Mouse (Mus musculus) cerebellum, postnatal 14 days (tissue): ENCODE measurements around the gene Hist1h3g.
A peak's percentile ranks its signal among the peaks of the same experiment; 100 is the strongest.

ENCODE experiments used
- DNase-seq, 2 experiments: peaks; one replicate each; pipeline ENCODE4 v3.0.0; 2021; ENCODE audit warnings: mixed read lengths in 2 of 2

Hist1h3g gene

GRCm38 (mm10) chr13:23515826-23516620 is 19.2 kb upstream of the Hist1h3g start:
- DNase-seq, result no peak

- peak; percentile 87 to 90 for DNase-seq
Measured at GRCm38 (mm10) chr13:23516822-23517602, 18.2 kb upstream of the Hist1h3g start.

- DNase-seq, result peak; percentile 91 to 93
Measured at GRCm38 (mm10) chr13:23517603-23518294, 17.5 kb upstream of the Hist1h3g start.

- no peak for DNase-seq
Measured at GRCm38 (mm10) chr13:23518295-23518603, 17.0 kb upstream of the Hist1h3g start.

- peak; percentile 87 to 88 for DNase-seq
Measured at GRCm38 (mm10) chr13:23518885-23519284, 16.3 kb upstream of the Hist1h3g start.

GRCm38 (mm10) chr13:23519416-23519815 is 15.8 kb upstream of the Hist1h3g start:
- peak; percentile 82 to 83 for DNase-seq

- DNase-seq, result peak; percentile 78 to 86
Measured at GRCm38 (mm10) chr13:23521703-23522102, 13.5 kb upstream of the Hist1h3g start.

GRCm38 (mm10) chr13:23523976-23524375 is 11.2 kb upstream of the Hist1h3g start:
- DNase-seq, result no peak

- DNase-seq, result peak; percentile 85
Measured at GRCm38 (mm10) chr13:23524654-23525053, 10.6 kb upstream of the Hist1h3g start.

- DNase-seq, result no peak
Measured at GRCm38 (mm10) chr13:23525901-23526300, 9.3 kb upstream of the Hist1h3g start.

GRCm38 (mm10) chr13:23526312-23526711 is 8.9 kb upstream of the Hist1h3g start:
- peak; percentile 97 for DNase-seq

- DNase-seq, result no peak
Measured at GRCm38 (mm10) chr13:23529005-23529404, 6.2 kb upstream of the Hist1h3g start.

- DNase-seq, result no peak
Measured at GRCm38 (mm10) chr13:23529480-23530165, 5.6 kb upstream of the Hist1h3g start.

GRCm38 (mm10) chr13:23530181-23530900 is 4.9 kb upstream of the Hist1h3g start:
- peak; percentile 75 to 80 for DNase-seq

- DNase-seq, result peak; percentile 97 to 99
Measured at GRCm38 (mm10) chr13:23530901-23531875, 4.0 kb upstream of the Hist1h3g start, which contains the start of gene Hist1h4h. Gene Hist1h4h, plus strand, starts transcription at chr13:23531050.

- no peak for DNase-seq
Measured at GRCm38 (mm10) chr13:23532262-23533075, 2.8 kb upstream of the Hist1h3g start.

- peak; percentile 73 to 79 for DNase-seq
Measured at GRCm38 (mm10) chr13:23533560-23534367, 1.5 kb upstream of the Hist1h3g start, which contains the start of gene Hist1h2af. Gene Hist1h2af, plus strand, starts transcription at chr13:23533906.

- no peak for DNase-seq
Measured at GRCm38 (mm10) chr13:23534368-23535131, 672 bp upstream of the Hist1h3g start.
